8 mouse cellular contexts compared by ENCODE assay signal in genomic region chr11:54028997-54029396, GRCm38 (mm10). TPM values are rescaled to one million over a fixed set of nuclear protein-coding genes. Genes with fewer than 3 reads are reported as not detected.
DNase-seq lines count a peak whose midpoint lies in the region; ATAC-seq and TF ChIP-seq lines count a peak whose summit lies in the region.

No protein-coding gene starts in this region.

- ATAC-seq in forebrain, embryonic 16.5 days: no peak
- ATAC-seq in liver, postnatal 0 days: no peak

- H3K9ac ChIP-seq in forebrain, embryonic 16.5 days (replicated peaks; ENCODE audit: low read depth, low read length): no peak overlapping the region
- peak overlapping the region; percentile 81 for H3K9ac ChIP-seq in liver, postnatal 0 days (replicated peaks)

- no peak overlapping the region for H3K4me3 ChIP-seq in forebrain, embryonic 16.5 days (replicated peaks; ENCODE audit: low read length)
- peak overlapping the region; percentile 58 for H3K4me3 ChIP-seq in liver, postnatal 0 days (ENCODE audit: low read depth, low read length)

- peaks cover 13% of the 10 kb centered on the region for H3K4me1 ChIP-seq in forebrain, embryonic 16.5 days (replicated peaks; ENCODE audit: control insufficient read depth, insufficient read depth, low read length)
- peaks cover 28% of the 10 kb centered on the region for H3K4me1 ChIP-seq in liver, postnatal 0 days (ENCODE audit: insufficient read depth)

- H3K9me3 ChIP-seq in forebrain, embryonic 16.5 days (ENCODE audit: control insufficient read depth, low read length): no peaks in the 10 kb centered on the region
- no peaks in the 10 kb centered on the region for H3K9me3 ChIP-seq in liver, postnatal 0 days (ENCODE audit: low read length)

- no peak for TF ChIP-seq EP300 in liver, postnatal 0 days (IDR thresholded peaks at IDR 0.05; ENCODE audit: low read depth)

- WGBS in forebrain, embryonic 16.5 days: 82% methylated on average over 4 of the region's 4 CpGs
- WGBS in liver, postnatal 0 days (ENCODE audit: insufficient replicate concordance): 37% methylated on average over 4 of the region's 4 CpGs

- peak overlapping the region; percentile 100 for H3K4me2 ChIP-seq in forebrain, embryonic 16.5 days (ENCODE audit: low read length)
- H3K4me2 ChIP-seq in liver, postnatal 0 days (ENCODE audit: low read depth, low read length): peak overlapping the region; percentile 81

- H3K27ac ChIP-seq in forebrain, embryonic 16.5 days (ENCODE audit: low read length): no peak overlapping the region
- peak overlapping the region; percentile 91 for H3K27ac ChIP-seq in liver, postnatal 0 days (ENCODE audit: low read depth)

- DNase-seq in embryo, embryonic 10.5 days (ENCODE audit: low spot score): peak; percentile 8
- no peak for DNase-seq in embryo, embryonic 9.5 days (ENCODE audit: extremely low spot score)
- DNase-seq in 416B (ENCODE audit: low read depth): peak; percentile 13
- DNase-seq in liver, postnatal 0 days: no peak
- DNase-seq in layer of hippocampus, postnatal 10 days (ENCODE audit: low spot score in 2 of 2): no peak
- DNase-seq in cerebellum, postnatal 36 days: no peak
- no peak for DNase-seq in frontal cortex, postnatal 10 days (ENCODE audit: low spot score in 2 of 2)

- TF ChIP-seq CTCF in liver, postnatal 0 days (IDR thresholded peaks at IDR 0.05; ENCODE audit: low read depth): no peak

- peaks cover 9% of the 10 kb centered on the region for H3K27me3 ChIP-seq in forebrain, embryonic 16.5 days (replicated peaks; ENCODE audit: control insufficient read depth, insufficient read depth, low read length)
- no peaks in the 10 kb centered on the region for H3K27me3 ChIP-seq in liver, postnatal 0 days (ENCODE audit: insufficient read depth, low read length)

- H3K36me3 ChIP-seq in forebrain, embryonic 16.5 days (ENCODE audit: control insufficient read depth, insufficient read depth): no peaks in the 10 kb centered on the region
- H3K36me3 ChIP-seq in liver, postnatal 0 days (replicated peaks; ENCODE audit: insufficient read depth, low read length): peaks cover 4% of the 10 kb centered on the region; the same call in 1 of the 2 replicates

RNA-seq across cellular contexts. Expression of gene Slc22a4, which starts 1.1 kb away (rescaled TPM):
- 0.87 and 2.2 TPM in 2 replicates for polyA plus RNA-seq in forebrain, embryonic 16.5 days (2015; fragmentation: Nextera tagmentation; extraction: Ambion mirVana)
- 12.9 and 13.4 TPM in 2 replicates for polyA plus RNA-seq in liver, postnatal 0 days (2015; fragmentation: Nextera tagmentation; extraction: Ambion mirVana)
- 1 to 10 TPM; 6.7 to 7.6 TPM for total RNA-seq in layer of hippocampus, postnatal 10 days (2021)

RNA-seq across cellular contexts. Expression of gene Pdlim4, which starts 39.8 kb away (rescaled TPM):
- 45.3 and 49.5 TPM in 2 replicates for polyA plus RNA-seq in forebrain, embryonic 16.5 days (2015; fragmentation: Nextera tagmentation; extraction: Ambion mirVana)
- 4.0 TPM in 2 replicates for polyA plus RNA-seq in liver, postnatal 0 days (2015; fragmentation: Nextera tagmentation; extraction: Ambion mirVana)
- 10 to 100 TPM; 17.9 to 18.5 TPM for total RNA-seq in layer of hippocampus, postnatal 10 days (2021)

RNA-seq across cellular contexts. Expression of gene Slc22a21, which starts 48.9 kb away (rescaled TPM):
- 1.3 and 2.1 TPM in 2 replicates for polyA plus RNA-seq in forebrain, embryonic 16.5 days (2015; fragmentation: Nextera tagmentation; extraction: Ambion mirVana)
- polyA plus RNA-seq in liver, postnatal 0 days (2015; fragmentation: Nextera tagmentation; extraction: Ambion mirVana): 0.90 and 1.3 TPM in 2 replicates
- 1 to 10 TPM; 3.7 to 4.1 TPM for total RNA-seq in layer of hippocampus, postnatal 10 days (2021)

Comparison
In these comparisons a context has a peak if more than half of its experiments do, and no peak if none do; other contexts are left out.
1. DNase-seq: peak in embryo, embryonic 10.5 days (single experiment) and 416B (single experiment); none in embryo, embryonic 9.5 days (single experiment), liver, postnatal 0 days (single experiment), layer of hippocampus, postnatal 10 days (0 of 2), cerebellum, postnatal 36 days (0 of 2) and frontal cortex, postnatal 10 days (0 of 2).